Mouse (Mus musculus) layer of hippocampus, adult 8-10 months (tissue): ENCODE measurements around the gene Heg1. TPM values are rescaled to one million over a fixed set of nuclear protein-coding genes. Genes with fewer than 3 reads are reported as not detected.

Experiments
- DNase-seq, 2 experiments: peaks; one replicate each; pipeline ENCODE4 v3.0.0; 2022; ENCODE audit warnings: low spot score in 2 of 2
- total RNA-seq, 4 experiments: library from RNA; stranded (reverse); gene quantifications; 2 replicates each; pipeline ENCODE4 v1.2.4; 2022

Heg1 gene
- total RNA-seq, 4 experiments from 2014 or later, result 27.2 to 29.3 (median 28.4) TPM

GRCm38 (mm10) chr16:33768491-33769278 lies 84.5 kb downstream of the Heg1 start:
- no peak for DNase-seq

- no peak for DNase-seq
Observed at GRCm38 (mm10) chr16:33769848-33770247, 85.7 kb downstream of the Heg1 start.

GRCm38 (mm10) chr16:33770778-33771454 lies 86.7 kb downstream of the Heg1 start:
- no peak for DNase-seq

GRCm38 (mm10) chr16:33772809-33773208 lies 88.6 kb downstream of the Heg1 start:
- DNase-seq, result no peak

- DNase-seq, result no peak
Observed at GRCm38 (mm10) chr16:33774972-33775371, 90.8 kb downstream of the Heg1 start.

GRCm38 (mm10) chr16:33775733-33776335 lies 91.7 kb downstream of the Heg1 start:
- DNase-seq, result no peak

GRCm38 (mm10) chr16:33776766-33777529 lies 92.8 kb downstream of the Heg1 start:
- DNase-seq, result no peak

- DNase-seq, result no peak
Observed at GRCm38 (mm10) chr16:33777607-33778006, 93.4 kb downstream of the Heg1 start.

- DNase-seq, result no peak
Observed at GRCm38 (mm10) chr16:33781789-33782728, 97.9 kb downstream of the Heg1 start.

GRCm38 (mm10) chr16:33782729-33783091 lies 98.5 kb downstream of the Heg1 start:
- no peak for DNase-seq

- no peak for DNase-seq
Observed at GRCm38 (mm10) chr16:33784547-33784946, 100.4 kb downstream of the Heg1 start.

GRCm38 (mm10) chr16:33785092-33785704 lies 101.0 kb downstream of the Heg1 start:
- DNase-seq, result no peak

GRCm38 (mm10) chr16:33786657-33787390 lies 102.7 kb downstream of the Heg1 start:
- DNase-seq, result no peak

- no peak for DNase-seq
Observed at GRCm38 (mm10) chr16:33793846-33794791, 109.9 kb downstream of the Heg1 start, which contains the start of gene Muc13. Gene Muc13 (plus strand): TSS chr16:33794037.

- DNase-seq, result no peak
Observed at GRCm38 (mm10) chr16:33795106-33795505, 110.9 kb downstream of the Heg1 start.

GRCm38 (mm10) chr16:33795887-33796286 lies 111.7 kb downstream of the Heg1 start:
- no peak for DNase-seq

GRCm38 (mm10) chr16:33796756-33797155 lies 112.6 kb downstream of the Heg1 start:
- no peak for DNase-seq

GRCm38 (mm10) chr16:33797860-33798259 lies 113.7 kb downstream of the Heg1 start:
- DNase-seq, result peak in 1 of 2 experiments; percentile 66
